Mouse (Mus musculus) heart, adult 18-20 months (tissue): ENCODE results near the gene Rspry1. TPM values are rescaled to one million over a fixed set of nuclear protein-coding genes. Genes with fewer than 3 reads are reported as not detected.
A peak's percentile ranks its signal among the peaks of the same experiment; 100 is the strongest.

Experiments used
- DNase-seq, 2 experiments: peaks; one replicate each; pipeline ENCODE4 v3.0.0; 2021 to 2022; ENCODE audit warnings: mixed read lengths in 1 of 2
- total RNA-seq, 2 experiments: library from RNA; stranded (reverse); gene quantifications; 2 replicates each; pipeline ENCODE4 v1.2.3; 2021

Rspry1 gene
- total RNA-seq, 2 experiments from 2014 or later, result 10.9 to 11.7 TPM

- DNase-seq, result peak in 1 of 2 experiments; percentile 34
Measured at GRCm38 (mm10) chr8:94602471-94603131, 864 bp downstream of the Rspry1 start.

- no peak for DNase-seq
Measured at GRCm38 (mm10) chr8:94604030-94604429, 2.3 kb downstream of the Rspry1 start.

GRCm38 (mm10) chr8:94607064-94607463 lies 5.3 kb downstream of the Rspry1 start:
- no peak for DNase-seq

DNA sequence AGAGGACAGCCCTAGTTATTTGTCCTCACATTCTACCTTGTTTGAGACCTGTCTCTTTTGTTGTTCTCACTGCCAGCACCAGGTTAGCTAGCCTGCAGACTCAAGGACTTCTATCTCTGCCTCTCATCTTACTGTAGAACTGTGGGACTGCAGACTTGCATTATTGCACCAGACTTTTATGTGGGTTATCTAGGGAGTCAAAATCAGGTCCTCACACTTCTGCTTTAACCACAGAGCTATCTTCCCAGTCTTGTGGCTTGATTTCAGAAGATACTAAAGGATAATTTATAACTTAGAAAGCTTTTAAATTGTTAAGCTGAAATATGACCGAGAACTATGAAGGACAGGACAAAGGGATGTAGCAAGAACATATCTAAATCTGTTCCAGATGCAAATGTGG lies 23.1 kb downstream of the Rspry1 start:
- DNase-seq, result no peak

DNA sequence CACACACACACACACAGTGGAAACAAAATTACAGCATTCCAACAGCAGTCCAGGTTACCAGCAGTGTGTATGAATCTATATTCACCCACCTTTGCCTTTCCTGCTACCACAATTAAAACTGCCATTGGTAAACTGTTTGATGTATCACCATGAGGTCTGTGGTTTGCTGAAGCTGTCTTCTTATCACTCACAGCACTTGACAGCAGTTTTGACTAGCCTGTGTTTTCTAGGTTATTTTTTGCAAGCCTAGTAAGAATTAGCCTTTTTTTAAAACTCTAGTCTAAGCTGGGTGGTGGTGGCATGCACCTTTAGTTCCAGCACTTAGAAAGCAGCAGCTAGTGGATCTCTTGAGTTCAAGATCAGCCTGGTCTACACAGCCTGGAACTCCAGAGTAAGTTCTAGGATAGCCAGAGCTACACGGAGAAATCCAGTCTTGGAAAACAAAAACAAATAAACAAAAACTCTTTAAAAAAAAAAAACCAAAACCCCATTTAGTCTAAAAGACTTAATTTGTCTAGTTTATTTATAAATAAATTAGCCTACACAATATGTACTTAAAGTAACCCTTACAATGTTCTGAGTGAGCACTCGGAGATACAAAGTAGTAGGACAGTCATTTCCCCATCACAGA lies 31.9 kb downstream of the Rspry1 start:
- no peak for DNase-seq

- DNase-seq, result no peak
Measured at GRCm38 (mm10) chr8:94634211-94634610, 32.5 kb downstream of the Rspry1 start.

GRCm38 (mm10) chr8:94641183-94641582 lies 39.4 kb downstream of the Rspry1 start:
- DNase-seq, result no peak

DNA sequence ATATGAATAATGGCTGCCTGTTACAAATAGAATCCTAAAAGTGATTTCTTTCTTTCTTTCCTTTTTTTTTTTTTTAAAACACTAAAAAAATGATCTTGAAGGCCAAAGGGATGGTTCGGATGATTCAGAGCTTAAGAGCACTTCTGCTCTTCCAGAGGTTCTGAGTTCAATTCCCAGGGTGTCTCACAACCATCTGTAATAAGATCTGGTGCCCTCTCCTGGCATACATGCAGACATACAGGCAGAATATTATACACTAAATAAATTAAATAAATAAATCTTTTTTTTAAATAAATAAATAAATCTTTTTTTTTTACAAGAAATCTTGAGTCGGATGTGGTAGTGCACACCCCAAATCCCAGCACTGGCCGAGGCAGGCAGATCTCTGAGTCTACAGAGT lies 40.2 kb downstream of the Rspry1 start:
- DNase-seq, result no peak

DNA sequence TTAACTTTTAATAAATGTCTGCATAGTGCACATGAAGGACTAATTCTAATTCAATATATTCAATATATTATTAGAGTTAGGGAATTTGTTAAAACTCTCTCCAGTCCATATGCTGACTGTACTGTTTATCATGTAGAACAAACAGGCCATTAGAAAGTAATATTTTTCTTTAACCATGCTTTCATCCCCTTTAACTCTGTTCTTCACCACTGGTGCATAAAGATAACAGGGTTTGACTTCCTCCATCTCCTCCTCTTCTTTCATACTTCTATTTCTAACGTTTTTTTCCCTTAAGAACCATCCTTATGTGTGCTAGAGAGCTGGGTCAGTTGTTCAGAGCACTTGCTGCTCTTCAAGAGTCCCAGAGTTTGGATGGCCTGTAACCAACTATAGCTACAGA lies 43.5 kb downstream of the Rspry1 start:
- no peak for DNase-seq

GRCm38 (mm10) chr8:94646165-94646564 lies 44.4 kb downstream of the Rspry1 start:
- no peak for DNase-seq

GRCm38 (mm10) chr8:94649496-94649895 lies 47.8 kb downstream of the Rspry1 start:
- no peak for DNase-seq

DNA sequence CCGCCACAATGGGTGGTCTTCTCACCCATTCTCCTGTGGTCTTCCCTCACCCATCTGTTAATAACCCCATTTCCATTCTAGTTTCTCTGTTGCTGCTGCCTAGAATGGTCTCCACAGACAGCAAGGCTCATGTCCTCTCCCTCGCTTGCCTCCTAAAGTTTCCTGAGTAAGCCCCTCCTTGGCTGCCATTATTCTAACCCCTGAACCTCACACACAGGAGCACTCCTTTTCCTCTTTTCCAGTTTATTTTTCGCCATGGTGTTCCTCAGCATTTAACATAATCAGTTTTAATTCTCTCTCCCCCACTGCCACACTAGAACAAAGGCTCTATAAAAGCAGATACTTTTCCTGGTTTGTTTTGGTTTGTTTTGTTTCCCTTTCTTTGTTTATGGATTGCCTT lies 51.2 kb downstream of the Rspry1 start:
- no peak for DNase-seq

GRCm38 (mm10) chr8:94654994-94655393 lies 53.3 kb downstream of the Rspry1 start:
- DNase-seq, result no peak

- DNase-seq, result no peak
Measured at GRCm38 (mm10) chr8:94658031-94658430, 56.3 kb downstream of the Rspry1 start.

DNA sequence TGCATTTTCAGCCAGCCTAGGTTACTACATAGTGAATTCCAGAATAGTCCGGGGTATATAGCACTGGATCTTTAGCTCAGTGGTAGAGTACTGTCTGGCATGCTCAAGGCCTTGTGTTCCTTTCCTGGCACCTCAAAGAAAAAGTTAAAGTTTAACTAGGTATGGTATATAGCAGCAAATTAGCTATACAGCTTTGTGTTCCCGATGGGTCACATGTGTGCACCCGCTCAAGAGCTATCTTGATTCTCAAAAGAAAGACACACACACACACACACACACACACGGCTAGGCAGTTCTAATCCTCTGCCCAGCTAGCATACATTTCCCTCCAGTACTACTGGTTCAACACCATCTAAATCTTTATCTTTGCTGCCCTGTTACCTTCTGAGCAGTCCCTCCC lies 58.7 kb downstream of the Rspry1 start:
- no peak for DNase-seq

GRCm38 (mm10) chr8:94664722-94665121 lies 63.0 kb downstream of the Rspry1 start:
- DNase-seq, result no peak

- peak; percentile 93 to 96 for DNase-seq
Measured at GRCm38 (mm10) chr8:94666456-94667308, 64.9 kb downstream of the Rspry1 start, which contains the start of gene Arl2bp. Gene Arl2bp (plus strand): TSS chr8:94666600.

- DNase-seq, result peak in 1 of 2 experiments; percentile 29
Measured at GRCm38 (mm10) chr8:94674384-94674783, 72.6 kb downstream of the Rspry1 start.

DNA sequence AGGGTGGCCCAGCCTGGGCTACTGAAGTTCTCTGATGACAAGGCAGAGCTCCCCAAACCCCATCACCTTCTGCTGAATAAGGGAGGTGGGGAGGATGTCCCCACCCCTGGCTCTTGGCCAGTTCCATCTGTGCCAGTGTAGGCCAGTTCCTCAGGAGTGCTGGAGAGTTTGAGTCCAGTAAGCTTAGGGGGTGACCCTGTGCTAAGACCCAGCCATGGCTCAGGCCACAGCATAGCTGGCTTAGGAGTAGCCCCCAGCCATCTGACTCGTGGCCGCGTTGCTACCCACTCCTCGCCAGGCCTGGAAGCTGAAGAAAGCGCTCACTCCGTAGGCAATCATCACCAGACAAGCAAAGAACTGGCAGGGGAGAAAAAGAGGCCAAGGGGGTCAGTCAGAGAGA lies 74.2 kb downstream of the Rspry1 start:
- no peak for DNase-seq

GRCm38 (mm10) chr8:94678582-94678981 lies 76.8 kb downstream of the Rspry1 start:
- DNase-seq, result peak; percentile 33 to 35

GRCm38 (mm10) chr8:94680414-94680813 lies 78.7 kb downstream of the Rspry1 start:
- no peak for DNase-seq

DNA sequence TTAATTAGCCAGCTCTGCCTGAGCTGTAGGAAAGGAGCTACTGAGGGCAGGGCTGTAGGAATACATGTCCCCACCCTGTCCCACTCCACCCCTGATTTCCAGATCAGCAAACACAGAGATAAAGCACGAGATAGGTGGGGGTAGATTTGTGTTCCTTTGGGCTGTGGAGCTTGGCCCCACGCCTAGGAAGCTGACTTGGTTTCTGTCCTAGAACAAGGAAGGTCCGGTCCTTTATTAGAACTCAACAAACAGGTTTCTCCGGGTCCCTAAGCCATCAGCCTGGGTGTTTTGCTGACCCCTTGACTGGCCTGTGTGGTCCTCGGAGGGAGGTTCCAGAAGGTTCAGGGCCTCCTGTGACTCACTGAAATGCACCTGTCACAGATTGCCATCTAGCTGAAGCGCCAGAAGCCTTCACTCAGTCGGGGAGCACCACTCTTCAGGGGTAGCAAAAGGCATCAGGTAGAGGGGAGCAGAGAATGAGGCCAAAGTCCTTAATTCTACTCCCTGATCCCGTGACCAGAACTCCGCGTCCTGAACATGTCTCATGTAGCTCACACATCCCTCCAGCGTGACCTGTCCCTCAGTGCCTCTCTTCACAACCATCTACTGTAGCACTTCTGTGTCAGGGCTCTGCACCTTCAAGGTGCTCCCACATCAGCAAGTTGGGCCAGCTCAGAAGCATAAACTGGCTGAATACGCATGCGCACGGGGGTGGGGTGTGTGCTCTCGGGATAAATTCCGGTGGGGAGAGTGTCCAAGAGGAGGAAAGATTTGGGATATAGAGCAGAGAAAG lies 81.2 kb downstream of the Rspry1 start:
- DNase-seq, result peak in 1 of 2 experiments; percentile 48
